Mouse (Mus musculus): ENCODE data around the gene Ttc9b.

DNA sequence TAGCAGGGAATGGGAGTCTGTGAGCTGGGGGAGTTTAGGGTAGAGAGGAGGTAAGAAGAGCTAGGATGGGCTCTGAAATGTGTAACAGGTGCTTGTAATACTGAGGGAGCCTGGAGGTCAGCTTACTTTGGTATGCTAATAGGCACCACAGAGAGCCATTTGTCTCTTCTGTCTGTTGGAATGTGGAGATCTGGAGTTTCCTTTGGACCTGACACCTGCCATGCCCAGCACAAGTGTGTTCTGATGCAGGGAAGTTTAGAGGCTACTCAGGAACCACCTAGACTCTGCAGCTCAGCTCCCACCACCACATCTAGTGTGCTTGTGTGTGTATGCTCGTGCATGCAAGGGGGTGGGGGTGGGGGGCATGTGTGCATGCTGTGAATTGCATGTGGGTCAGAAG lies 31.5 kb upstream of the Ttc9b start:
- TF ChIP-seq HCFC1 (IDR thresholded peaks at IDR 0.05; ENCODE audit: borderline replicate concordance, insufficient read depth, low read length) (no peak), CHD2 (IDR thresholded peaks at IDR 0.05; ENCODE audit: low read depth, low read length) (no peak)

Measured in ES-E14 (cell line).